Mouse (Mus musculus) layer of hippocampus, postnatal 14 days (tissue): Measurements from ENCODE around the gene Cnn2. TPM values are rescaled to one million over a fixed set of nuclear protein-coding genes. Genes with fewer than 3 reads are reported as not detected.

Source experiments
- DNase-seq, 2 experiments: peaks; one replicate each; pipeline ENCODE4 v3.0.0; 2021 to 2022; ENCODE audit warnings: low spot score in 2 of 2, mixed read lengths in 1 of 2
- total RNA-seq, 2 experiments: library from RNA; stranded (reverse); gene quantifications; 2 replicates each; pipeline ENCODE4 v1.2.3; 2021

Cnn2 gene
- total RNA-seq, 2 experiments from 2014 or later, result 7.5 to 9.3 TPM

- DNase-seq, result no peak
Observed at GRCm38 (mm10) chr10:79968181-79968580, 20.2 kb upstream of the Cnn2 start.

GRCm38 (mm10) chr10:79969124-79969568, 19.2 kb upstream of the Cnn2 start:
- DNase-seq, result no peak

GRCm38 (mm10) chr10:79970415-79971182, 17.8 kb upstream of the Cnn2 start, which contains the start of gene Grin3b:
Gene Grin3b, plus strand, starts transcription at chr10:79970715.
- DNase-seq, result no peak

GRCm38 (mm10) chr10:79971183-79971497, 17.2 kb upstream of the Cnn2 start:
- DNase-seq, result no peak

- no peak for DNase-seq
Observed at GRCm38 (mm10) chr10:79972831-79973230, 15.6 kb upstream of the Cnn2 start.

- no peak for DNase-seq
Observed at GRCm38 (mm10) chr10:79974087-79974486, 14.3 kb upstream of the Cnn2 start.

GRCm38 (mm10) chr10:79974668-79975067, 13.7 kb upstream of the Cnn2 start:
- DNase-seq, result no peak

GRCm38 (mm10) chr10:79976071-79976721, 12.2 kb upstream of the Cnn2 start:
- DNase-seq, result no peak

- no peak for DNase-seq
Observed at GRCm38 (mm10) chr10:79976722-79977107, 11.7 kb upstream of the Cnn2 start.

GRCm38 (mm10) chr10:79977324-79977723, 11.1 kb upstream of the Cnn2 start:
- no peak for DNase-seq

GRCm38 (mm10) chr10:79978061-79978460, 10.3 kb upstream of the Cnn2 start:
- DNase-seq, result no peak

GRCm38 (mm10) chr10:79979401-79980155, 8.8 kb upstream of the Cnn2 start:
- no peak for DNase-seq

- DNase-seq, result no peak
Observed at GRCm38 (mm10) chr10:79983205-79983604, 5.2 kb upstream of the Cnn2 start.

GRCm38 (mm10) chr10:79983670-79984069, 4.7 kb upstream of the Cnn2 start:
- DNase-seq, result peak; percentile 63 to 68

- peak; percentile 80 to 82 for DNase-seq
Observed at GRCm38 (mm10) chr10:79984195-79984816, 4.1 kb upstream of the Cnn2 start, which contains the start of gene Tmem259. Gene Tmem259, minus strand, starts transcription at chr10:79984330.

- peak; percentile 96 to 98 for DNase-seq
Observed at GRCm38 (mm10) chr10:79984871-79985270, 3.5 kb upstream of the Cnn2 start.

GRCm38 (mm10) chr10:79985334-79986231, 2.8 kb upstream of the Cnn2 start:
- peak; percentile 67 to 74 for DNase-seq

GRCm38 (mm10) chr10:79986232-79986878, 2.0 kb upstream of the Cnn2 start:
- no peak for DNase-seq

GRCm38 (mm10) chr10:79986963-79987362, 1.4 kb upstream of the Cnn2 start:
- DNase-seq, result peak; percentile 83
